Mouse (Mus musculus) retina, embryonic 14.5 days (tissue): ENCODE results near the gene Gm49340.
"Not testable (repeated sequence)": the region's sequence is repeated elsewhere in the genome, so short reads cannot be mapped to it uniquely, and the experiment has no call there.

ENCODE experiments used
- DNase-seq: peaks from one replicate; pipeline ENCODE4 v3.0.0-alpha.2; 2015; ENCODE audit warnings: low spot score

Gene Gm49340

DNA sequence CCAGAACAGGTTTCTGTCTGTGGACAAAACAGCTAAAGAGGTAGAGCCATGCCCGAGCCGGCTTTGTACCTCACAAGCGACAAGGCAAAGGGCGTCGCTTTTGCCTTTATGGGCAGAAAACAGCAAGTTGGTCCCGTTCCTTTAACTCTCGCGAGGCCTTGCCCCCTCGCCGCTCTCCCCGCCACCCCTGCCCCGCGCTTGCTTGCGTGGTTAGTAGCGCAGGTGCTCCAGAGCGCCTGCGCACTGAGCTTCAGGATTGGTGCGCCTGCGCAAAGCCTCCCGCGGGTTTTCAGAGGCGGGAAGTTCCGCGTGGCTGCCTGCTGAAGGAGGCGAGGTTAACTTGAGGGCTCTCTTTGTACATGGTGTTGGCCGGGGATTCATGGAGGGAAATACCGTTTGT is at the start of gene Gm49340, which contains the start of the genes Aspa and Spata22:
Gene Gm49340, plus strand, starts transcription at position 300 of the 400 bp plus-strand sequence.
Gene Aspa, minus strand, starts transcription at position 155 of the 400 bp plus-strand sequence.
Gene Spata22, plus strand, starts transcription at position 300 of the 400 bp plus-strand sequence.
- DNase-seq = no peak

DNA sequence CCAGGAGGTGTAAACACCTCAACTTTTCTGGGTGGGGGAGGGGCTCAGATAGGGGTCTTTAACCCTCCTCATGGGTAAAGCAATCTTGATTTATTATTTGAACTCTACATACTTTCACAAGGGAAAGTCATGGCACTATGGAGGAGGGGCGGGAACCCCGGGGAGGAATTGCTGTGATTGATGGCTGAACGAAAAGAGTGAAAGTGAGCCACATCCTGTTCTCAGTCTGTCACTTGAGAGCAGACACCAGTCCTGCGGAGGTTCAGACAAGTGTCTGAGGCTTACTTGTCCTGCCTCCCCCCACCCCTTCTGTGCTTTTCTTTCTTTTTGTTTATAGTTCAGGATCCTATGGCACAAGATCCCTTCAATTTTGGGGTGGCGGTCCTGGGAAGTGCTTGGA is 48.8 kb upstream of the Gm49340 start:
- no peak for DNase-seq

DNA sequence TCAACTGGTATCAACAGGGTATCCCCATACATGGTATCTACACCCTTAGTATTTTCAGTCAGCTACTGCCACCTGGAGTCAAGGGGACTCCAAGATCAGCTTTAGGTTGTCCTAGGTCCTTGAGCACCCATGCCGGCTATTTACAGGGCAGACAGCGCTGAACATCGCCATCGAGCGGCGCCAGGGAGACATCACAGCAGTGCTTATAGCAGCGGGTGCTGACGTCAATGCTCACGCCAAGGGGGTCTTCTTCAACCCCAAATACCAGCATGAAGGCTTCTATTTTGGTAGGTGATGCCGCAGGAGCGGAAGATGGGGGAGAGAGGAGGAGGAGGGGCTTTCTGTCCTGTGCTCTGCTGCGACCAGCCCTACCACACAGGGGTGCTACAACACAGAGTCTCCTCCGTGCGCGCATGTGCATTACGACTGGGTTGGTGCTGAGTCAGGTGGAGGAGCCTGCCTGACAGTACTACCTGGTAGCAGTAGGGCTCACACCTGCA is 48.0 kb upstream of the Gm49340 start:
- DNase-seq = peak; percentile 61

DNA sequence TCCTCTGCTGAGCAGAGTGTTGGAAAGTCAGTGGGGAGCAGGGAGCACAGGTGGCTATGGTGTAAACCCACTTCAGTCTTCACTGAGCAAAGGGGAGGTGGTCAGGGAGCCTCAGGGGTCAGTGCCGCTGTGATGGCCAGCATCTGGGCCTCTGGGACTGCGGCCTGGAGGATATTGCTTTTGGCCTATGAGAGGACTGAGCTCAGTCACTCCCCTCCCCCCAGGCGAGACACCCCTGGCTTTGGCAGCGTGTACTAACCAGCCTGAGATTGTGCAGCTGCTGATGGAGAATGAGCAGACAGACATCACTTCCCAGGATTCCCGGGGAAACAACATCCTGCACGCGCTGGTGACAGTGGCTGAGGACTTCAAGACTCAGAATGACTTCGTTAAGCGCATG is 46.2 kb upstream of the Gm49340 start:
- no peak for DNase-seq

DNA sequence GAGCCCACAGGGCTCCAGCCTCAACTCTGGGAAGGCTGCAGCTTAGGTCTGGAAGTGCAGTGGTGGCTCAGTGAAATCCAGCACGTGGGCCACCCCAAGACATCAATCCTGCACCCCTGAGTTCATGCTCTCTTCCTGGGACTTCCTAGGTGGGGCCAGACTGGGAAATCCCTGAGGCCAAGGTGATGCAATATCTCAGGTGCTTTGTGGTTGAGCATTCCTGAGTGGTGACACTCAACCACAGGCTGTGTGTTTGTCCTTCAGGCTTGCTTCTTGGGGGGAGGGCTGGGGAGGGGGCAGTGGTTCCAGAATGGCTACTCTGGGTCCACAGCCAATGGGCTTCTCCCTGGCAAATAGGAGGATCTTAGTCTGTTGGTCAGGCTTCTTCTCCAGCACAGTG is 45.6 kb upstream of the Gm49340 start:
- DNase-seq = no peak

DNA sequence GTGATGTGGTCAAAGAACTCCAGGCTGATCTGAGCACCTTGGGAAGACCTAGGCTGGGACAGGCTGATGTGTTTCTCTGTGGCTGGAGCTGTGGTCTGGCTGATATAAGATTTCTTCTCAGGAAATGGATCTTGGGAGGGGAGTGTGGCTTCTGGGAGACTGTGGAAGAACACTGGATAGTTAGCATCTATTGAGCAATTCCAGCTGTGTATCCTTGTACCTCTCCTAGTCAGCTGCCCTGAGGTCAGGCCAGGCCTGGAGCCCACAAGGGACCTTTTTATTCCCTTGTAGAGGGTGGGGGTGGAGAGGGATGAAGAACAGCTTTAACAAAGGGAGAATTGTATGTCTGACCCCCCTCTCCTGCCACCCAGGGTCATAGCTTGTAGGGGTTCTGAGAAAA is 45.2 kb upstream of the Gm49340 start:
- DNase-seq = no peak

DNA sequence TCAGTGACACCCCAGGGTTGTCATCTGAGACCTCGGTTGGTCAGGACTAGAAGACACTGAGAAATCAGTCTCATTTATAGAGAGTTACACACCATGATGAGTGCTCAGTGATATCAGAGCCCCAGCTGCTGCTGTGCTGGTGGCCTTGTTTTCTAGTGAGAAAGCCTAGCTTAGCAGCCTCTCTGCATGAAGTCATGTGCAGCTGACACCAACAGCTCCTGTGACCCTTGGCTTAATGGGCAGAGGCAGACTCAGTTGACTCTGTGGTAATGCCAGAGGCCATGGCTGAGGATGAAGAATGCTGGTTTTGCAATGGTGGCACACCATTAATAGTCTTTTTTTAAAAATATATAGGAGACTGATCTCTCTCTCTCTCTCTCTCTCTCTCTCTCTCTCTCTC is 39.9 kb upstream of the Gm49340 start:
- DNase-seq = no peak

DNA sequence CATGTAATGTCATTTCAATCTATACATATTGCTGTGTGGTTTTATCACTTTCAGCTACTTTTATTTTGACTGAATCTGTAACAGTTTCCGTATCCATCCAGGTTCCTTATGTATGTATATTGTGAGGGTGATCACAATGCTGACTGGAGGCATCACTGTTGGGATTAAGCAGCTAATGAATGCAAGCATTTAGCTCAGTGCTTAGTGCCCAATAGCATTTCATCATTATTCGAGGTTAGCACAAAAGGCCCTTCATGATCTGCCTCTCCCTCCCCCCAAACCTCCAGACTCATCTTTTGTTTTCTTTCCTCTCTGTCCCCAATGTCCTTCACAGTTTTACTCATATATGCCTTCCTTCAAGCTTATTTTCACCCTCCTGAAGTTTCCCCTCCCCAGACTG is 26.4 kb upstream of the Gm49340 start:
- no peak for DNase-seq

DNA sequence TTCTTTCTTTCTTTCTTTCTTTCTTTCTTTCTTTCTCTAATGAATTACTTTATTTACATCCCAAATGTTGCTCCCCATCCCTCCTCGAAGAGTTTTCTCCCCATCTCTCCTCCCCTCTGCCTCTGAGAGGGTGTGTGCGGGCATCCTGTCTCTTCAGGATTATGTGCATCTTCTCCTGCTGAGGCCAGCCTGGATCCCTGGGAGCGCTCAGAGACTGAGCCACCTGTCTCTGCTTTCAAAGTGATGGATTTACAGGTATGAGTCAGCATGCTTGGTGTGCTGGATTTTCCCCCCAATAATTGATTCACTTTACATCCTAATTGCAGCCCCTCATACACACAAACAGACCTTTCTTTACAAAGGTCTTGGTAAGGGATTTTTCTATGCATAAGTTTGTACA is 13.6 kb upstream of the Gm49340 start:
- no peak for DNase-seq

DNA sequence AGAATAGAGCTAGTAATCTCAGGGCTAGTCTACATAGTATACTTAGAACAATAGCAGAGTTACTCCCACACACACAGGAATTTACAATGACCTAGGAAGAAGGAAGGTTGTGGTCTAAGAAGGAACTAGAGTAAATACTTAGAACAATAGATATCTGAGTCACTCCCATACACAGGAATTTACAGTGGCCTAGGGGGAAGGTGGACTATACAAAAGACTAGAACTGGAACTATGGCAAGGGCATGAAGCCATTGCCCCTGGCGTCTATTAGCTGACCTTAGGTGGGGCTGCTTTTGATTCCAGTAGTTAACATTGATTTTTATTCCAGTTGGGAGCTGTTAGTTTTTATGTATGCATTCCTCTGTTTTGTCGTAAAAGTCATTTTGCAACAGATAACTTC is 11.0 kb upstream of the Gm49340 start:
- DNase-seq = not testable (repeated sequence)

DNA sequence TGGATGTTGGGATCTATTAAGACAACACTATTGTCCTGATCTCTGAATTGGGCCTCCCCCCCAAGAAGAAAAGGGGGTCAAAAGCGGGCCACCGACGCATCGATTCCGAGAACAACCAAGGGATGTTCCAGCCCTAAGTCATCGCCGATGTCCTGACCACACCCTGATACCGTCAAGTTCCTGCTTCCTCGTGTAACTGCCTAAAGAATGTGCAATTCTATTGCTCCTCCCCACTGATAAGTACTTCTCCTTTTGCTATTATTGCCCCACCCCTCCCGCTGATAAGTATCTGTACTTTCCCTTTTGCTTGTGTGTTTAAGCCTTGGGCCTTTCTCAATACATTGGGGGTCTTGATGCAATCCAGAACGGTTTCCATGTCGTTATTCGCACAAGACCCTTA is 8.5 kb upstream of the Gm49340 start:
- DNase-seq = not testable (repeated sequence)

DNA sequence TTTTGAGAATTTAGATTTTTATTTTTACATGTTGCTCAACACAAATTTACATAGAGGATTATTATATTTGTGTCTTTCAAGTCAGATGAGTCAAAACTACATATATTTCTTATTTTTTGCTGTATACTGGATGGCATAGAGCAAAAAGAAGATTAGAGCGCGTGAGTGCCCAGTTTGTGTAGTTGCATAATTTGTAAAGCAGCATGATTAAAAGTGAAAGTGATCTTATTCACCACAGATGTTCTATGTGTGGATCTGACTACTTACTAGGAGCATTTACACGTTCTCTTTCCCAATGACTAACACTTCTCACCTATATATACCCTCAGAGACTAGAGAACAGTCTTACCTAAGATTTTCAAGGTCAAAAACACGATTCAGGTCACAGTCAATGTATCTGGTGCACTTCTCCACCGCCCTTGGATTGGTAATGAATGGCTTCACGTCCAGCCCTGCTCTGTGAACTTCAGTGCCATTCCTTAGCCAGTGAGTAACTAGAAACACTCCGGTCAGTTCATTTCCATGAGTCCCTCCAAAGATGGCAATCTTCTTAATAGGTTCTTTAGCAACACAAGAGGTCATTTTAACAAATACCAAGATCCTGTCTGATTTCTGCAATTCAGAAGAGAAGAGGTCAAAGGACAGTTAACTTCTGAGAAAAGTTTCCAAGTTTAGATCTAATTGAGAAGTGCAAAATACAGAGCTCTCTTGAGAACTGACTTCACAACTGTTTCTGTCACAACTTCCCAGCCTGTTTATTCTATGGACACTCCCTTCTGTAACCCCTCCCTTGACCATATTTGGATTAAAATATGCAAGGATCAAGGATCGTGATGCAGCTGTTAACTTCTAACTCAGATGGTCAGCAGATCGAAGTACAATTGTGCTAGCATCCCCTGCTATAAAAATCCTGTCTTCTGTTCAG is 5.4 kb upstream of the Gm49340 start:
- DNase-seq = no peak

DNA sequence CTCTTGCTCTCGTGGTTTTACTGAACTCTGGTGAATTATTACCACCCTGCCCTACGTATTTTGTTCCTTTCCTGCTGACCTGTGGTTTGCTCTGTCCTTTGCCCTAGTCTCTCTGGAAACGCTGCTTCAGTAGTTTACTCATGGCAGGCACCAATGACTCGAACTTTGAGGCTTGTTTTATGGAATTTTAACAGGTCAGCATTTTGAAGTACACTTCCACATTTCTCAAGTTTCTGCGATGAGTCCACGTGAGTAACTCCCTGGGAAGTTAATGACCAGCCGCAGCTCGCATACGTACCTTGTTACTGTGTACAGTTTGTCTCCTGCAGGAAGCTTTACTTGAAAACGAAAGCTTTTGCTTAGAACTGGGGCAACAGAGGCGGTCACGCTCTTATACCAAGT is 3.1 kb upstream of the Gm49340 start:
- DNase-seq = no peak

DNA sequence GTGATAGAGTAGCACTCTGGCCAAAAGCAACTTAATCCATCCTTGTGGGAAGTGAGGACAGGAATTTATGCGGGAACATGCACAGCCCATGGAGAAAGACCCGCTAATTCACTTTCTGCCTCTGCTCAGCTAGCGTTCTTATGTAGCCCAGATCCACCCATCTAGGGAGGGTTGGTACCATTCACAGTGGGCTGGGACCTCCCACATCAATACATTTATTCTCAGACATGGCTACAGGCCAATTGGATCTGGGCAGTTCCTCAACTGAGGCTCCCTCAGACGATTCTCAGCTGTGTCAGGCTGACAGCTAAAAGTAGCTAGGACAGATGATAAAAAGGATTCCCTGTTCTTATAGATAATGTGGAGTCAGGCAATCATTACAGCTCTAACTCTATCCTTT is 2.2 kb upstream of the Gm49340 start:
- no peak for DNase-seq

DNA sequence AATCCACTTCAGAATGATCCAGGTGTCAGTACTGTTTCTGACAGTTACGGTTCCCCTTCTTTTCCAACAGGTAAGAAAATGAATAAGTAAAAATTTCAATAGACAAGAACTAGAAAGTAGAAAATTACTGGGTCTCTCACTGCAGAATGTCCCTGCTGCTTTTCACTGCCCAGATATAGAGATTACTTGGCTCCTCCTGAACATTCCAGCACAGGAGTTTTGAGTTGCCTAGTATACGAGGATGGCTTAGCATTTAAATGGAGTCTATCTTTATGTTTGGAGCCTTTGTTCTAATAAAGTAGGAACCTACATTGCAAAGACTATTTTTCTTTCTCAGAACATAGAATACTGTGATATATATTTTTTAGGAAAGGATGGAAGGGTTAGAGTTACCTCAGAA is 3.8 kb downstream of the Gm49340 start:
- DNase-seq = no peak

DNA sequence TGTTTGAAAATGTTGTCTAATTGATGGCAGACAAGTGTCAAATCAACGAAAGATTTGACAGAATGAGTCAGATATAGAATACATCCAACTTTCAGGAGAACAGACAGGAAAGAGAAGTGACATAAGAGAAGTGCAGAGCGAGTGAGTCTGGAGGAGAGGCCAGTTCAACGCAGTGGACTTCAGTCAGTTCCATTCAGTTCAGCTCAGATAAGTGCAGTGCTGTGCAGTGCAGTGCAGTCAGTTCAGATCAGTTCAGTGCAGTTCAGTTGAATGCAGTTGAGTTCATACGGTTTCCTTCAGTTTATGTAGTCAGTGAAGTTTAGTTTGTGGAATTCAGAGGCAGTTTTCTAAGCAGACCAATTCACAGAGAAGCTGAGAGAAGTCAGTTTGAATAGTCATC is 7.4 kb downstream of the Gm49340 start:
- no peak for DNase-seq

DNA sequence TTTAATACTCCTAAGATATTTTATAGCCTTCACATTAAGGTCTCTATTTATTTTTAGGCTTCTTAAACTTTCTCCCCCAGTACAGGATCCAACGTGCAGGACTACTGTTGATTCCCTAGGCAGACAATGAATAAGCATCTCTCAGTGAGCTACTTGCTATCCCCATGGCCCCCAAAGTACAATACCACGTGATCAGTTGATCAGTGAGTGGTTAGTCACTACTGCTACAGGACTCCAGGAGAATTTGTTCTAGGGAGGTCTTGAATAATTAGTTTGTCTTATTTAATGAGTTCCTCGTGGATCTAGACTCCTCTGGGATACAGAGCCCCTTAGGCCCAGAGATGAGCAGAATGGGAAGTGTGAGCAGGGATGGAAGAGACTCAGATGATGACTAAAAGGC is 20.9 kb downstream of the Gm49340 start, which contains the start of gene Olfr20:
Gene Olfr20, plus strand, starts transcription at position 301 of the 400 bp plus-strand sequence.
- DNase-seq = no peak

DNA sequence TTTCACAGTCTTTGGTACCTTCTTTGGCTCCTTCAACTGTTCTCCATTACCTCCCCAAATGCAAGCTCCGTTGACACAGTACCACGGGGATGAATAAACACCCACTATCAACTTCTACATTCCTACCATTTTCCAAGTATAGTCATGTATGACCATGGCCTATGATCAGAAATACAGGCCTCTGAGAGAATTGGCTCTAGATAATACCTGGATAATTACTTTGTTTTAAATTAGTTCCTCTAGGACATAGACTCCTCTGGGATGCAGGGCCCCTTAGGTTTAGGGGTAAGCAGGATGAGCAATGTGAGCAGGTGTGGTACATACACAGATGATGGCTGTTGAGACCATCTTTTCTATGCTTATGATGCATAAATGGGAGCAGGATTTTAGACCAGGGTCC is 41.4 kb downstream of the Gm49340 start, which contains the start of gene Olfr376:
Gene Olfr376, plus strand, starts transcription at position 301 of the 400 bp plus-strand sequence.
- no peak for DNase-seq

DNA sequence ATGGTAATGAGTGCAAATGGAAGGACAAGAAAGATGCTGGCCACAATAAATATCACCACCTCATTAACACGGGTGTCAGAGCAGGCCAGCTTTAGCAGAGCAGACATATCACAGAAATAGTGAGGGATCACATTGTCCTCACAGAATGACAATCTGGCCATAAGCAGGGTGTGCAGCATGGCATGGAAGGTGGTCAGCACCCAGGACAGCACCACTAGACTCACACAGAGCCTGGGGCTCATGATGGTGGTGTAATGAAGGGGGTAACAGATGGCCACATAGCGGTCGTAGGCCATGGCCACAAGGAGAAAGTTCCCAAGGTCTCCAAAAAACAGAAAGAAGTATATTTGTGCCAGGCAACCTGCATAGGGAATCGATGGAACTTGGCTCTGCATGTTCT is 65.8 kb downstream of the Gm49340 start:
- no peak for DNase-seq

DNA sequence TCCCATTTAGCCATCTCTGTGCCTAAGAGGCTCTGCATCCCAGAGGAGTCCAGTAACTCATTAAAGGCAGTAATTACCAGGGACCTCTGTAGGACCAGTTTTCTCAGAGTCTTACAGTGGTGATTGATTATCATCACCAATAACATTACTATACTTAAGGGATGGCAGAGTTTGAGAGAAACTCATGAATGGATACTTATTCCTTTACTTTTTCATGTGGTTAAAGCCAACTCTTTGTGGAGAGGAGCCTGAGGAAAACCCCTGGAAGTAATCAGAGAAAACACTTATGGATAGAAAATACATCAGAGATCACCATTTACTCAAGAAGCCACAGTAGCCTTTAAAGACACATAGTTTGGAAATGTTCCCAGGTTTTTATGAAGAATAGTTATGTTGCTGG is 70.0 kb downstream of the Gm49340 start, which contains the start of gene Olfr1:
Gene Olfr1, minus strand, starts transcription at position 101 of the 400 bp plus-strand sequence.
- DNase-seq = no peak
